In genomic region chr11:119007461-119008456, GRCm38 (mm10) we compare ENCODE assay signal across 7 mouse cellular contexts. TPM values are rescaled to one million over a fixed set of nuclear protein-coding genes. Genes with fewer than 3 reads are reported as not detected.
A peak's percentile ranks its signal among the peaks of the same experiment; 100 is the strongest.
DNase-seq lines count a peak whose midpoint lies in the region; ATAC-seq and TF ChIP-seq lines count a peak whose summit lies in the region.

No protein-coding gene starts in this region.

- H3K4me3 ChIP-seq in embryonic facial prominence, embryonic 15.5 days (replicated peaks) = peak overlapping the region; percentile 39
- peak overlapping the region; percentile 27 for H3K4me3 ChIP-seq in kidney, embryonic 16.5 days (ENCODE audit: low read length)

- no peaks in the 10 kb centered on the region for H3K9me3 ChIP-seq in embryonic facial prominence, embryonic 15.5 days (replicated peaks)
- no peaks in the 10 kb centered on the region for H3K9me3 ChIP-seq in kidney, embryonic 16.5 days (ENCODE audit: low read length)

- H3K27me3 ChIP-seq in embryonic facial prominence, embryonic 15.5 days = no peaks in the 10 kb centered on the region
- H3K27me3 ChIP-seq in kidney, embryonic 16.5 days (ENCODE audit: insufficient read depth, low read length) = no peaks in the 10 kb centered on the region

- no peak for TF ChIP-seq CTCF in brain, embryonic 14.5 days (IDR thresholded peaks at IDR 0.05; ENCODE audit: borderline replicate concordance, extremely low read depth, insufficient read depth, insufficient read length)

- peaks cover 9% of the 10 kb centered on the region; the same call in 1 of the 2 replicates for H3K4me1 ChIP-seq in embryonic facial prominence, embryonic 15.5 days
- peaks cover 4% of the 10 kb centered on the region; the same call in 1 of the 2 replicates for H3K4me1 ChIP-seq in kidney, embryonic 16.5 days (ENCODE audit: insufficient read depth, low read length)

- peak; percentile 63 for DNase-seq in brain, embryonic 14.5 days (ENCODE audit: low read depth)
- peak; percentile 61 for DNase-seq in lung, postnatal 14 days
- DNase-seq in thymus, postnatal 4 days = peak; percentile 59
- no peak for DNase-seq in gastrocnemius, adult 8-10 months (ENCODE audit: low spot score in 2 of 2)

- H3K4me2 ChIP-seq in embryonic facial prominence, embryonic 15.5 days (replicated peaks) = peak overlapping the region; percentile 46
- peak overlapping the region; percentile 50 for H3K4me2 ChIP-seq in kidney, embryonic 16.5 days (replicated peaks; ENCODE audit: low read depth, low read length)

- peak; percentile 74; the same call in 1 of the 2 replicates for ATAC-seq in embryonic facial prominence, embryonic 15.5 days (ENCODE audit: insufficient number of reproducible peaks, low FRiP score, low TSS enrichment, low read depth)
- peak; percentile 76 for ATAC-seq in kidney, embryonic 16.5 days (ENCODE audit: low FRiP score, low TSS enrichment)
- no peak for ATAC-seq in megakaryocyte, adult 5-6 weeks (ENCODE audit: poor library complexity, severe bottlenecking)

- no peak overlapping the region for H3K27ac ChIP-seq in embryonic facial prominence, embryonic 15.5 days (replicated peaks)
- no peak overlapping the region for H3K27ac ChIP-seq in kidney, embryonic 16.5 days (ENCODE audit: low read length)

- WGBS in embryonic facial prominence, embryonic 15.5 days = 18% methylated on average over 21 of the region's 21 CpGs
- 29% methylated on average over 21 of the region's 21 CpGs for WGBS in kidney, embryonic 16.5 days

- no peaks in the 10 kb centered on the region for H3K36me3 ChIP-seq in embryonic facial prominence, embryonic 15.5 days
- H3K36me3 ChIP-seq in kidney, embryonic 16.5 days (ENCODE audit: insufficient read depth, low read length) = no peaks in the 10 kb centered on the region

- TF ChIP-seq POLR2A in brain, embryonic 14.5 days (IDR thresholded peaks at IDR 0.05; ENCODE audit: borderline replicate concordance, extremely low read depth, insufficient read depth, insufficient read length, poor library complexity, severe bottlenecking) = no peak

- H3K9ac ChIP-seq in embryonic facial prominence, embryonic 15.5 days = peak overlapping the region; percentile 7; the same call in 1 of the 2 replicates
- H3K9ac ChIP-seq in kidney, embryonic 16.5 days (replicated peaks; ENCODE audit: low read length) = peak overlapping the region; percentile 50

RNA-seq across cellular contexts. Expression of gene Cbx2, which starts 15.0 kb away (rescaled TPM):
- 30.0 and 40.1 TPM in 2 replicates for polyA plus RNA-seq in brain, embryonic 14.5 days (2012; rRNA removed)
- polyA plus RNA-seq in embryonic facial prominence, embryonic 15.5 days (2015; fragmentation: Nextera tagmentation; extraction: Ambion mirVana) = 35.2 and 37.0 TPM in 2 replicates
- 35.5 and 37.3 TPM in 2 replicates for polyA plus RNA-seq in kidney, embryonic 16.5 days (2015; fragmentation: Nextera tagmentation; extraction: Ambion mirVana)
- total RNA-seq in megakaryocyte, adult 5-6 weeks (2015) = 1.5 and 1.6 TPM in 2 replicates
- total RNA-seq in megakaryocyte, adult 5-6 weeks (2017) = 2.8 TPM in 2 replicates
- 1 to 10 TPM in 1 of 4 experiments, under 1 TPM in 3; 0.29 to 1.1 (median 0.68) TPM for total RNA-seq in gastrocnemius, adult 8-10 months (2022)

RNA-seq across cellular contexts. Expression of gene Enpp7, which starts 19.8 kb away (rescaled TPM):
- polyA plus RNA-seq in brain, embryonic 14.5 days (2012; rRNA removed) = 0.07 TPM in 1 of 2 replicates, not detected in the other
- polyA plus RNA-seq in embryonic facial prominence, embryonic 15.5 days (2015; fragmentation: Nextera tagmentation; extraction: Ambion mirVana) = not detected in 2 replicates
- not detected in 2 replicates for polyA plus RNA-seq in kidney, embryonic 16.5 days (2015; fragmentation: Nextera tagmentation; extraction: Ambion mirVana)
- total RNA-seq in megakaryocyte, adult 5-6 weeks (2015) = not detected in 2 replicates
- not detected in 2 replicates for total RNA-seq in megakaryocyte, adult 5-6 weeks (2017)
- not detected for total RNA-seq in gastrocnemius, adult 8-10 months (2022)

RNA-seq across cellular contexts. Expression of gene Cbx8, which starts 33.0 kb away (rescaled TPM):
- polyA plus RNA-seq in brain, embryonic 14.5 days (2012; rRNA removed) = 6.5 and 10.4 TPM in 2 replicates
- 9.2 and 10.3 TPM in 2 replicates for polyA plus RNA-seq in embryonic facial prominence, embryonic 15.5 days (2015; fragmentation: Nextera tagmentation; extraction: Ambion mirVana)
- 8.2 and 8.5 TPM in 2 replicates for polyA plus RNA-seq in kidney, embryonic 16.5 days (2015; fragmentation: Nextera tagmentation; extraction: Ambion mirVana)
- 3.2 and 5.6 TPM in 2 replicates for total RNA-seq in megakaryocyte, adult 5-6 weeks (2015)
- 3.0 and 3.6 TPM in 2 replicates for total RNA-seq in megakaryocyte, adult 5-6 weeks (2017)
- total RNA-seq in gastrocnemius, adult 8-10 months (2022) = 1 to 10 TPM; 1.1 to 3.3 (median 2.5) TPM

Comparison
In these comparisons a context has a peak if more than half of its experiments do, and no peak if none do; other contexts are left out.
1. DNase-seq: peak in brain, embryonic 14.5 days (single experiment), lung, postnatal 14 days (single experiment) and thymus, postnatal 4 days (single experiment); none in gastrocnemius, adult 8-10 months (0 of 2).